Mouse (Mus musculus): ENCODE results near the gene Oas1c. TPM values are rescaled to one million over a fixed set of nuclear protein-coding genes. Genes with fewer than 3 reads are reported as not detected.
"Not testable (repeated sequence)": the region's sequence is repeated elsewhere in the genome, so short reads cannot be mapped to it uniquely, and the experiment has no call there.

Oas1c gene
- total RNA-seq (2021), result under 1 TPM; 0.35 to 0.46 TPM
- long read RNA-seq, result 0 reads

DNA sequence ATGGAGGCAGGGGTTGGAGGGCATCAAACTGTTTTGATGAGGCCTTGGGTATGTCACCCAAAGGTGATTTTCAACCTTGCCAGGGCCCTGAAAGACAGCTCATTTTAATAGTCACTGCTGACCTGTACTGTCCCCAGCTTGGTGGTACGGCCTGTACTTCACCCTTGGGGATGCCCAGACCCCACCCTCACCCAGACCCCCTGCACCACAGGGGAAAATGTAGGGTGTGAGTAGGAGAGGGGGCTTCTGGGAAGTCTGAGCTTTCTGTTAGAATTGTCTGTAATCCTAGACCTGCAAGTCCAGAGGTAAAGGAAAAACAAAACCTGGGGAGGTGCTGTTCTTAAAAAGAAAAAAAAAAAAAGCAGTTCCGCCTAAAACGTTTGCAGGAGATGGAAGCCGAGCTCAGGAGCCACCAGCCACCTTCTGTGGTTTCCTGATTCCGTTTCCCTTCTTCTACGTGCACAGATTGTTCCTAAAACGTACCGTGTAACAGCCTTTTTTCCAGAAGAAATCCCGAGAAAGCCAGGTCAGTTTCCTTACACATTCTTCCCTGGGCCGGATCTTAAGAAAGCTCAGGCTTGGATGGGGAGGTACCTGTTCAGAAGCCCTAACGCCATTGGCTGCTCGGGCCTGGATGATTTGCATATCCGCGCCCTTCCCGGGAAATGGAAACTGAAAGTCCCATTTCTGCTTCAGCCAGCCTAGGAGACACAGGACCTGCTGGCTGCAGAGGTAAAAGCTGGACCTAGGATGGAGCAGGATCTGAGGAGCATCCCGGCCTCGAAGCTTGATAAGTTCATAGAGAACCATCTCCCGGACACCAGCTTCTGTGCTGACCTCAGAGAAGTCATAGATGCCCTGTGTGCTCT is at the start of gene Oas1c:
Gene Oas1c (minus strand): TSS at position 564 of the 869 bp plus-strand sequence.
- DNase-seq (ENCODE audit: low spot score in 2 of 2), result peak; percentile 61 to 81

DNA sequence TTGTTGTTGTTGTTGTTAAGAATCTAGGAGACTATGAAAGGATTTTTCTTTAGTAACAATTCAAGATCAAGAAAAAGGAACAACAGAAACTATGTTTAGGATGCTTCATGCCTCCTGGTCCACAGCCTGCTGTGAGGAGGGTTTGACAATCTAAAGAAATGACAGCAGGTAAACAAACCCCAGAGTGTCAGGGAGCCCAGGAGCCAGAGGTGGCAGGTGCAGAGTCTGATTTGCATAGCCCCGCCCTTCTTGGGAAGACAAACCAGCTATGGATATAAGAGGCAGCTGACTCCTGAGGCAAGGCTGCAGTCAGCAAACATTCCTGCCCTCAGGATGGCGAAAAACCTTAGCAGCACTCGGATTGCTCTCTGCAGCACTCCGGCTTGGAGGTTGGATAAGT is 48.8 kb upstream of the Oas1c start, which contains the start of gene Oas1h:
Gene Oas1h (plus strand): TSS at position 301 of the 400 bp plus-strand sequence.
- DNase-seq (ENCODE audit: low spot score in 2 of 2), result no peak

DNA sequence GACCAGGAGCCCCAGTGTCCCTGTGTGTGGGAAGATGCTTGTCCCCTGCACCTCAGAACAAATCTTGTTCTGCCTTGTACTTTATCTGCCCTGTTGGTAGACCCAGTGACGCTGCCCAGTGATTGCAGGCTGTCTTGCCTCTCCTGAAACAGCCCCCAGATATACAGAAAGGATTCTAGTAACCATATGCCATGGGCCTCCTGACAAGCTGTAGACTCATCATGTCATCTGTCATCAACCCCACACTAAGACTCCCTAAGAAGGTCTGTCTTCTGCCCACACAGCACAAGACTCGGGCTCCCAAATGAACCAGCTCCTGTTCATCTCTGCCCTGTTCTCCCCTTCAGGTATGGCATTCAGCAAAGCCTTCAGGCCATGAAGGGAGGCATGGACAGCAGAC is 46.9 kb upstream of the Oas1c start:
- peak; percentile 14 to 74 for DNase-seq (ENCODE audit: low spot score in 2 of 2)

DNA sequence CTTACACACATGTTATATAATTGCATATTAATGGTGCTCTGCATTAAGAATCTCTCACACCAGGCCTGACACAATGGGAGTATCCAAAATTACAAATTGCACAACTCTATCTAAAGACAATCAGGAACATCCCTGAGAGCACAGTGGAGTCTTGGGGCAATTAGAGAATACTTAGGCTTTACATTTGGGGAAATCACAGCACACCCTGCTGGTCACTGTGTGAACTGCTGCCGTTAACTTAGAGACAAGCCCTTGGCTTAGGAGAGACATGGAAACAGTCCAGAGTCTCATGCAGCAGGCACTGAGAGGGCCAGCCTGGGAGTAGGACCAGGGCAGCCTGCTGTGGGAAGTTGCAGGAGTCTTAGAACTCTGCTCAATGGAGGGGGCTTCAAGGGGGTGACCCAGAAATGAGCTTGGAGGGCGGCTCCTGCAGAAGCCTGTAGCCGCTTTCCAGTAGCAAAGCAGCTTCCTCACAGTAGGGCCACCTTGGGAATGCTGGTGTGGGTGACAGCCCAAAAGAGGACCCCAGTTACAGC is 37.4 kb upstream of the Oas1c start:
- DNase-seq (ENCODE audit: low spot score in 2 of 2), result peak in 1 of 2 experiments; percentile 44

DNA sequence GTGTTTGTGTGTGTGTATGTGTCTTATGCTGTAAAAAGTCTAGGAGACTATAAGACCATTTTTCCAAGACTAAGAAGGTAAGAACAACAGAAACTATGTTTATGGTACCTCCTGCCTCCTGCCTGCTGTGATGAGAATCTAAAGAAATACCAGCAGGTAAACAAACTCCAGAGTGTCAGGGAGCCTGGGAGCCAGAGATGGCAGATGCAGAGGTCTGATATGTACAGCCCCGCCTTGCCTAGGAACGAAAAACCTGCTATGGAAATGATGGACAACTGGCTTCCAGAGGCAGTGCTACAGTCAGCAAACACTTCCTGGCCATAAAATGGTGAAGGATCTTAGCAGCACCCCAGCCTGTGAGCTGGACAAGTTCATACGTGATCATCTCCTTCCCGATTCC is 34.8 kb upstream of the Oas1c start, which contains the start of gene Oas1f:
Gene Oas1f (plus strand): TSS at position 301 of the 400 bp plus-strand sequence.
- DNase-seq (ENCODE audit: low spot score in 2 of 2), result no peak

DNA sequence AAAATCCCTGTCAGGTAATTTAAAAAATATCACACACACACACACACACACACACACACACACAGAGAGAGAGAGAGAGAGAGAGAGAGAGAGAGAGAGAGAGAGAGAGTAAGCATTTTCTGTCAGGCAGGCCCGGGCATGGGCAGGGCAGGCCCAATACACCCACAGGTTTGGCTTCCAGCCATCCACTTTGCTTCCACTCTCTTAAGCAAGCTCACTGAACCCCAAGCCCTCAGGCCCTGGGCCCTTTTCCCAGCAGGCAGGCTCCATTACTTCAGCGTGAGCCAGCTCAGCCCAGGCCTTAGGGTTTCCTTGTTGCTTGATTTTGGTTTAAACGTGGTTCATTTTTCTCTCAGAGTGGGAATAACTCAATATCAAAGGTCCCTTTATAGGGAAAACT is 32.4 kb upstream of the Oas1c start:
- DNase-seq (ENCODE audit: low spot score in 2 of 2), result no peak

DNA sequence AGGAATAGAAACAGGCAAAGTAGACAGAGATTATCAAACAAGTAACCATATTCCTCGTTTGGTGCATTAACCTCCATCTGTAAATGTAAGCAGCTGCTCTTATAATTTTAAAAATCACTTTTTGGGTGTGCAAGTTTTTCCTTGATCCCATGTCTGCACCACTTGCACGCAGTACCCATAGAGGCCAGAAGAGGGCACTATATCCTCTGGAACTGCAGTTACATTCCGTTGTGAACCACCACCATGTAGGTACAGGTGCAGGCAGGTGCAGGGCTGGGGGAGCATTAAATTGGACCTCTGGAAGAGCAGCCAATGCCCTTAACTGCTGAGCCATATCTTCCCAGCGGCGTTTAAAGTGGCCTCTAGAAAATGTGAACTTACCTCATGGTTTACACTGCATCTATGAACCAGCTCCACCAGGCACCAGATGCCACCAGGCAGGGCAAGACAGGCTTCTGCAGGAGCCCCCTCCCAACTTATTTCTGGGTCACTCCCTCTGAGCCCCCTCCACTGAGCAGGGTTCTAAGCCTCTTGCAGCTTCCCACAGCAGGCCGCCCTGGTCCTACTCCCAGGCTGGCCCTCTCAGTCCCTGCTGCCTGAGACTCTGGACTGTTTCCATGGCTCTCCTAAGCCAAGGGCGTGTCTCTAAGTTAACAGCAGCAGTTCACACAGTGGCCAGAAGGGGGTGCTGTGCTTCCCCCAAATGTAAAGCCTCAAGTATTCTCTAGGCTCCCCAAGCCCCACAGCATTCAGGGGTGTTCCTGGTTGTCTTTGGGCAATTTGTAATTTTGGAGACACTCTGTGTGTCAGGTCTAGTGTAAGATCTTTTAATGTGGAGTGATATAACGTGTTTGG is 24.6 kb upstream of the Oas1c start:
- peak in 1 of 2 experiments; percentile 48 for DNase-seq (ENCODE audit: low spot score in 2 of 2)

DNA sequence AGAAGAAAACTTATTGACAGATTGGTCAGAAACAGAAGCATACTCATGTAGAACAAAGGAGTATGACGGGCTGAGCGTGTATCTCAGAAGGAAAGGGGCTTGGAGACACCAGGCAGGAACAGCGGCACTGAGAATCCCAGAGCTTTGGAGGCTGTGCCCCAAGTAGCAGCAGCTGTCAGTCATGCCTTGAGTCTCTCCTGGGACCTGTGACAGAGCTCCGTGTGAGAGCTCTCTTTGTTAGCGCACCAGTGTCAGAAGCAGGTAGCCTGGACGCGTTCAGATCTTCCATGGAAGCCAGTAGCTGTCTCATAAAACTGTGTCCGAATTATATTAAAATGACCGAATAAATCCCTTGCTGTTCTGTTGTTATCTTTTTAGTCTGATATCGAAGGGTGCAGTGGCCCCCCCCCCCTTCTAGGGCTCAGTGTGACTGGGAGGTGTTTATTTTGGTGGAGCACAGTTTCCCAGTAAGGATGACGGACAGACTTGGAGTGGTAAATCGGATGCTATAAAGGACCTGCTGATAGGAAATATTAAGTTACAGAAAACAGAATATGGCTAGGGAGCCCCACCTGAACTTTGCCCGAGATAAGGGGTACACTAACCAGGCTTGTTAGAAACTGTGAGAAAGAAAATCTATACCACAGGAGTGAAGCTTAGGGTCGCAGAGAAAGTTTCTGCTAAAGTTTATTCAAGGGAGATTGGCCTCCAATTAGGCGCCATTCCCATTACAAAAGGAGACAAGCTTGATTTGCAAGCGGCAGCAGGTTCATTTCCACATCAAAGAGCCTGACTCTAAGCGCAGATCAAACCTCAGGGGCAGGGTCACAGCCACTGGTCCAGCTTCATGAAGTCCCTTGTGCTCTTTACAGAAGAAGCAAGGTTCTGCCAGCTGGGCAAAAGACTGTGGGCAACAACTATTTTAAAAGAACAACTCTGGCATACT is 21.3 kb upstream of the Oas1c start:
- DNase-seq (ENCODE audit: low spot score in 2 of 2), result no peak

DNA sequence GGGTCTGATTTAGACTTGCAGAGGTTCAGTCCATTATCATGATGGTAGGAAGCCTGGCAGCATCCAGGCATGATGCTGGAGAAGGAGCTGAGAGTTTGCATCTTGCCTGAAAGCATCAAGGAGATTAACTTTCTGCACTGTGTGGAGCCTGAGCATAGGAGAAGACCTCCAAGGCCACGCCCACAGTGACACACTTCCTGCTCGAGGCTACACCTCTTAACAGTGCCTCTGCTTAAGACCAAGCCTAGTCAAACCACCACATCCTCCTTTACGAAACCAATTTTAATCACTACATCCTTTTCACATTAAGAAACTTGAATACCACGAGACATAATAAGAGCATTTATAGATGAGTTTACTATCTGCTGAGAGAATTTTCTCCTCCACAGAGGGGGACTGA is 18.7 kb upstream of the Oas1c start:
- no peak for DNase-seq (ENCODE audit: low spot score in 2 of 2)

DNA sequence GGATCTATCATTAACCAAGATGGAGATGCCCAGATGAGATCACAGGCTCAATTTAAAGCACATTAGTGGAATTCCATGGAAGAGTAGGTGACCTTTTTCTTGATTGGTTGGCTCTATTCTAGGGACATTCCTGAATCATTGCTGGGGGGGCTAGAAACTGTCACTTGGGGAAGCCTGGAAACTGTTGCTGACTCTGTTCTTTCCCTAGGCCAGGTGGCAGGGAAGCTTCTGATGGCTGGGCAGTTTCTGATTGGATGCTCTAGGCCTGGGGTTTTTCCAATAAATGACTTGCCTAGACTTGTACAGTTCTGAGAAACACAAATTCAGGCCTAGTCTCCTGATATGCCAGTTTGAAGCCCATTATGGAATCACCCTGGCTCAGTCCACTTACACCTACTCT is 6.7 kb upstream of the Oas1c start:
- DNase-seq (ENCODE audit: low spot score in 2 of 2), result no peak

DNA sequence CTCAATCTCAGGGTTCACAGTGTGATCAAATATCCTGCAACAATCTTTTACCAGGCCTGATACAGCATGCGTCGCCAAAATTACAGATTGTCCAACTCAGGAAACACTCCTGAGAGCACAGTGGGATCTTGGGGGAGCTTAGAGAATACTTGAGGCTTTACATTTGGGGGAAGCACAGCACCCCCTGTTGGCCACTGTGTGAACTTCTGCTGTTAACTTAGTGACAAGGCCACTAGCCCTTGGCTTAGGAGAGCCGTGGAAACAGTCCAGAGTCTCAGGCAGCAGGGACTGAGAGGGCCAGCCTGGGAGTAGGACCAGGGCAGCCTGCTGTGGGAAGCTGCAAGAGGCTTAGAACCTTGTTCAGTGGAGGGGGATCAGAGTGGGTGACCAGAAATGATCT is 3.6 kb upstream of the Oas1c start:
- DNase-seq (ENCODE audit: low spot score in 2 of 2), result peak in 1 of 2 experiments; percentile 24

DNA sequence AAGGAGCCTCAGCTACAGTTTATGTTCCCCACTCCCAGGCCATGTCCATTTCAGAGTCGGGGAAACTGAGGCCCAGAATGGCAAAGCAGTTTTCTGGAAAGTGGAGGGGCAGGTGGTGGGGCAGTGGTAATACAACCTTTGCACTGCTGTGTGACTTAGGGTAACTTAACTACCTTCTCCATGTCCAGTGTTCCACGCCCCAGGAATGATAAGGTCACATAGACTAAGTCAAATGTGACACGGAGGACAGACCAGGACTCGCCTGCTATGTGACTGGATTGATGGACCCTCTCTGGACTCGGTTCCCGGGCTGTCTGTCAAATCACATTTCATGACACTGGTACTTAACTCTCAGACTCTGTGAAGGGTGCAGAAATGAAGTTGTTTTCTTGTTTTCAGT is 709 bp upstream of the Oas1c start:
- DNase-seq (ENCODE audit: low spot score in 2 of 2), result no peak

DNA sequence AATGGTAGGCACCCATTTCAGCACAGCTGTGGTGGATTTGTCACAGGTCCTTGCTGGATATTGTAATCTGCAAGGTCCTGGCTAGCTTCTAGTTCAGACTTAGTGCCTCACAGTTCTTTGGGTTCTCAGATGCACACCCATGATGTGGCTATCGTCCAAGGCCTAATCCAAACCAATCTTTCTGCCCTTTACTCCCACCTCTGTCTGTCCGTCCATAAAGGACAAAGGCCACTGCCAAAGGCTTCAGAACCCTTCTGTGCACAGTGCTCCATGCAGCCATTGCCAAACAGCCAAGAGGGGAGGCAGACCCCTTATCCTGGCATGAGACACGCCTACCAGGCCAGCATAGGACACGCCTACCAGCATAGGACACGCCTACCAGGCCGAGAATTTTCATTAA is 3.1 kb downstream of the Oas1c start:
- DNase-seq (ENCODE audit: low spot score in 2 of 2), result no peak

DNA sequence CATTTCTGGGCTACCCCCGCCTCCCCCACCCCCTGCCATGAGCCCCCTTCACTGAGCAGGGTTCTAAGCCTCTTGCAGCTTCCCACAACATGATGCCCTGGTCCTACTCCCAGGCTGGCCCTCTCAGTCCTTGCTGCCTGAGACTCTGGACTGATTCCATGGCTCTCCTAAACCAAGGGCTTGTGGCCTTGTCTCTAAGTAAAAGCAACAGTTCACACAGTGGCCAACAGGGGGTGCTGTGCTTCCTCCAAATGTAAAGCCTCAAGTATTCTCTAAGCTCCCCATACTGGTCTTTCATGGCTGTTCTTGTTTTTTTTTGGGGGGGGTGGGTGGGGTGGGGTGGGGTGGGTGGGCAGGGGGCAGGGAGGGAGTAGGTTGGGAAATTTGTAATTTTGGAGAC is 5.9 kb downstream of the Oas1c start:
- peak in 1 of 2 experiments; percentile 56 for DNase-seq (ENCODE audit: low spot score in 2 of 2)

DNA sequence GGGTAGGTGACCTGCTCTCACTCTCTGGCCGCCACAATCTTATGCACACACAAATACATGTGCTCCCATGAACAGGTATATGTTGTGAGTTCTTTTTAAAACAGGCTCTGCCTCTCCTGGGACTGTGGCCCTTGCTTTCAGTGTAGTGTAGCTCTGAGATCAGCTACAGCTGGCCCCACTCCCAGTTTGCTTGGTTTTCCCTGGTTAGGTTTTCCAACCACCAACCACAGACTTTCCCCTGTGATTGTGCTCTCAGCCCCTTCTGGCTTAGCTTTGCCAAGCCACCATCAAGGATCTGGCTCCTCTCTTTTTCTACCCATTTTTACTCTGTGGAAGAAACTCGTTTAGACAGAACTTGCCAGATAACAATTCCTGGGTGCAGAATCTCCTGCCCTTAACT is 8.7 kb downstream of the Oas1c start:
- DNase-seq (ENCODE audit: low spot score in 2 of 2), result no peak

DNA sequence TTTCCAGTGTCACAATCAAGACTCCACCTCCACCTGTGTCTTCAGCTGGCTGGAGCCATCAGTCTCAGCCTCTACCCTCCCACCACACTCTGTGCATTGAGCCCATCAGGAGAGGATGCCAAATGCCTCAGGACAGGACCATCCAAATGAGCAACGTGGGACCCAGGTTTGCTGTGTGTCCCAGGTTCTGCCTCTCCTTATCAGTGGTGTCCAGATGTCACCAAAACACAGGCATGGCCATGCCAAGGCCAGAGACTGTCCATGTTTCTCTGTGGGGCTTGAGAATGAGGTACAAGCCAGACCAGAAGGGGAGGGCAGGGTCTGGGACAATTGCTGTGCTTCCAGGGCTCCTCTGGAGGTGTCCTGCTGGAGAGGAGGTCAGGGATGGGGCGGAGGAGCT is 13.4 kb downstream of the Oas1c start:
- DNase-seq (ENCODE audit: low spot score in 2 of 2), result not testable (repeated sequence)

DNA sequence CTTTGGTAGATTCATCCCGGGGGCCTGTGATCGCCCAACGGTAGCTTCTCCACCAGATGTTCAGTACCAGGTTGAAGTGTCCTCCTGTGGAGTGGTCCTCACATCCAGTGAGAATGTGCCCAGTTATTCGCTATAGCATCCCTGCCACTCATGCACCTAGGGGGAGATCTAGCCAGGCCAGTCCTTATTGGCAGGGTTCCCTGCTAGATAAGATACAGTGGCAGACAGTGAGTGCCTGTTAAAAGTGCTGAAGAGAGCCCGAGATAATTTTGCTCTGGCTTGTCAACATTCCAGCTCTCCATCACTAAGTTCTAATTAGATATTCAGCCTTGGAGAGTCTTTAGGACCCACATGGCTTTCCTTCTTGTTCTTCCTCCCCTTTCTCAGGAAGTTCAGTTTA is 14.2 kb downstream of the Oas1c start:
- DNase-seq (ENCODE audit: low spot score in 2 of 2), result not testable (repeated sequence)

DNA sequence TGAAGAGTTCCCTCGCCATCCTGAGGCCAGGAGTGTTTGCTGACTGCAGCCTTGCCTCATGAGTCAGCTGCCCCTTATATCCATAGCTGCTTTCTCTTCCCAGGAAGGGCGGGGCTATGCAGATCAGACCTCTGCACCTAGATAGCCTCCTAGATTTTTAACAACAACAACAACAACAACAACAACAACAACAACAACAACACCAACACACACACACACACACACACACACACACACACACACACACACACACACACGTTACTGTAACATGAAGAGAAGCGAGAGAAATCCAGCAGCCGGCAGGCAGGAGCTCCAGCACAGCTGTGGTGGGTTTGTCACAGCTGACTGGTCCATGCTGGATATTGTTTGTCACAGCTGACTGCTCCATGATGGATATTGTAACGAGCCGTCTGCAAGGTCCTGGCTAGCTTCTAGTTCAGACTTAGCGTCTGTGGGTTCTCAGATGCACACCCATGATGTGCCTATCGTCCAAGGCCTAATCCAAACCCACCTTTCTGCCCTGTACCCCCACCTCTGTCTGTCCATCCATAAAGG is 16.8 kb downstream of the Oas1c start, which contains the start of gene Oas1e:
Gene Oas1e (minus strand): TSS at position 51 of the 555 bp plus-strand sequence.
- not testable (repeated sequence) for DNase-seq (ENCODE audit: low spot score in 2 of 2)

DNA sequence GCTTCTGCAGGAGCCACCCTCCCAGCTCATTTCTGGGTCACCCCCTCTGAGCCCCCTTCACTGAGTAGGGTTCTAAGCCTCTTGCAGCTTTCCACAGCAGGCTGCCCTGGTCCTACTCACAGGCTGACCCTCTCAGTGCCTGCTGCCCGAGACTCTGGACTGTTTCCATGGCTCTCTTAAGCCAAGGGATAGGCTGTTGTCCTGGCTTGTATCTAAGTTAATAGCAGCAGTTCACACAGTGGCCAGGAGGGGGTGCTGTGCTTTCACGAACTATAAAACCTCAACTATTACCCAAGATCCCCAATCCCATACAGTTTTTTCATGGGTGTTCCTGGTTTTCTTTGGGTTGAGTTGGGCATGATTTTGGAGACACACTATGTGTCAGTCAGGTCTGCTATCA is 19.3 kb downstream of the Oas1c start:
- DNase-seq (ENCODE audit: low spot score in 2 of 2), result peak in 1 of 2 experiments; percentile 68

DNA sequence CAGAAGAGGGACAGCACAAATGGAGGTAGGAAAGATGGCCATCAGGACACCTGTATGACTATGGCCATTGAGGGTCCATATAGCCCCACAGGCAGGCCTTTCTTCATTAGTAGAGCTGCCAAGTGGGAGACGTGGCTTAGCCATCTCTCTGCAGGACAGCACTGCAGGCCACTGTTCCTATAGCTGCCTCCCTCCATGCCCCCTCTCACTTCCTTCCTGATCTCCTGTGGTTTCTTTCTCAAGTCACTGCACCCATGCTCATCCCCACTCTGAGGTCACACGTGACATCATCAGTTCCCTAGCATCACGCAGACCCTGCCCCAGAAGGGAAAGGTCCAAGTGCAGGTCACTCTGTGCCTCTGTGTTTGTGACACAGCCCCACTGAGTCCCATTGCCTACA is 25.3 kb downstream of the Oas1c start:
- no peak for DNase-seq (ENCODE audit: low spot score in 2 of 2)
